Mouse (Mus musculus) kidney, adult 9 months (tissue): ENCODE measurements around the gene Clcn5.
A peak's percentile ranks its signal among the peaks of the same experiment; 100 is the strongest.

Experiments used
- DNase-seq: peaks from one replicate; pipeline ENCODE4 v3.0.0; 2022

Clcn5 gene

GRCm38 (mm10) chrX:7319089-7319721 lies at the start of gene Clcn5:
Gene Clcn5 (minus strand): TSS chrX:7319358.
- peak; percentile 97 for DNase-seq

DNA sequence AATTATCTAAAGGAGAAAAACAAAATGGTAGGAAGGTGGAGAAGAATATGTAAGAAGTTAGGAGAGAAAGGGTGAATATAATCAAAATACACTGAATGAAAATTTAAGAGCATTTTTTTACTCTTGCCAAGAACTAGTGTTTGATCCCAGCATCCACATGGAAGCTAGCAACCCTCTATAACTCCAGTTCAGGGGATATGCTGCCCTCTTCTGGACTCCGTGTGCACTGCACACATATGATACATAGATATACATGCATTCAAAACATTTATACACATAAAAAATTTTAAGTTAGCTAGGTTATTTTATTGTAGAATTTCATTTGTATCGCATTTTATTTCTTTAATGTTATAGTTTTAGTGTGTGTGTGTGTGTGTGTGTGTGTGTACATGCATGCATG lies 6.3 kb upstream of the Clcn5 start:
- no peak for DNase-seq

DNA sequence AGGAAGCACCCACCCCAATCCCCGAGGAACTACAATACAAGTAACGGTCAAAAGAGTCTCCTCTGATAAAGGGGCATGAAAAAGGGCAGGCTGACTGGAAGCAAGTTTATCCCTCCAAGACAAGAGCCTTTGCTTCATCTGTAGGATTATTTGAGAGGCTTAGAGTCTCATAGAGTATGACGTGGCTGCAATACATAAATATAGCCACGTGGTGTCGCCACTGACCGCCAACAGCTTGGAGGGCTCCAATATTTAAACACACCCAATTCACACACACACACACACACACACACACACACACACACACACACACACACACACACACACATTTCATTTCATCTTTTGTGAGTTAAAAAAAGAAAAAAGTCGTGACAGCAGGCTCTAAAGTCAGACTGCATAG lies 3.1 kb upstream of the Clcn5 start:
- DNase-seq: peak; percentile 50

DNA sequence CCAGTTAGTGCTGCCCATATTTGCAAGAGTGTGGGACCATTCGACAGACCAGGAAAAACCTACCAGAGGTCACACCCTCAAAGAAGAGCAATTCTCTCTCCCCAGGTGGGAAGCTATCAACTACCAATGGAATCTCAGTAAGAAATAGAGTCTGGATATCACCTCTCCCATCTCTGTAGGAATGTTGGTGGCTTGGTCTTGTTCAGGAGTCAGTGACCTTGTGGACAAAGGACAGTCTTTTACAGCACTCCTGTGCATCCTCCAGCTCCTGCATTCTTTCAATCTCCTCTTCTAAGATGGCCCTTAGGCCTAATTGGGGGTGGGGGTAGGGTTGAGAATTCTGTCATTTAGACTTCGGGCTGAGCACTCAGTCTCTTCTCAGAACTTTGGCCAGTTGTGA lies 1.4 kb upstream of the Clcn5 start:
- DNase-seq: no peak

DNA sequence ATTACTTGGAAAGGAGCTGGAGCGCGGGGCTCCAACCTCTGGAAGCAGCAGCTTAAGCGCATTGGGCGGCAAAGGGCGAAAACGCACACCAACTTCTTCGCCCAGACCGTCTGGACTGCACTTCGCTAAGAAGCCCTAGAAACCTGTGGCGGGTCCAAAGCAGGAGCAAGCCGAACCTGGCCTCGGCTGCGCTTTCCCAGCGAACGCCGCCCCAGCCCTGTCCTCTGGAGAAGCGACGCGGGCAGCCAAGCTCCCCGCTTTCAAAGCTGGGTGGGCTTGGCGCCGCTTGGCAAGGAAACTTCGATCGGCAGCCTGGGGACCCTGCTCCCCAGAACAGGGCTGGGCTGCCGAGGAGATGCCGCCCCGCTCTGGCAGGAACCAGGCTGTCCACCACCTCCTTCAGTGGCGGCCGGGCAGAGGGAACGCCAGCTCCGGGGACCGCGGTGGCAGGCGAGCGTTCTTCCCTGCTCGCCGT lies 570 bp downstream of the Clcn5 start:
- DNase-seq: peak; percentile 18

DNA sequence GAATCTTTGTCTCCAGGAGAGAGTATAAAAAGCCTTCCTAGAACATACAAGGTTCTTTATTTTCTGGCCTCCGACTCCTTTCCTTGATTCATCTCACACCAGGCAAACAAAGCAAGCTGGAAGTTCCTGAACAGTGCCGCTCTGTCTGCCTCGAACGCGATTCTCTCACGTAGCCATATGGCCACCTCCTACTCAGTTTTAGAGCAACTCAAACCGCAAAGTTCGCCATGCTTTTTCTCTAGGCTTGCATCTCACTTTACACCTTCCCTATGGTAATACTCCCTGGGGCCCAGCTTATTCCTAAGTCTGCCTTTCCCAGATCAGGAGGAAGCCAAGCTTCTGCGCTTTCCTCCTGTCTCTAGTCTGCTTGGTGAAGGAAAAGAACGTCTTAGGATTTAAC lies 4.0 kb downstream of the Clcn5 start:
- DNase-seq: no peak

GRCm38 (mm10) chrX:7314645-7315044 lies 4.5 kb downstream of the Clcn5 start:
- no peak for DNase-seq

DNA sequence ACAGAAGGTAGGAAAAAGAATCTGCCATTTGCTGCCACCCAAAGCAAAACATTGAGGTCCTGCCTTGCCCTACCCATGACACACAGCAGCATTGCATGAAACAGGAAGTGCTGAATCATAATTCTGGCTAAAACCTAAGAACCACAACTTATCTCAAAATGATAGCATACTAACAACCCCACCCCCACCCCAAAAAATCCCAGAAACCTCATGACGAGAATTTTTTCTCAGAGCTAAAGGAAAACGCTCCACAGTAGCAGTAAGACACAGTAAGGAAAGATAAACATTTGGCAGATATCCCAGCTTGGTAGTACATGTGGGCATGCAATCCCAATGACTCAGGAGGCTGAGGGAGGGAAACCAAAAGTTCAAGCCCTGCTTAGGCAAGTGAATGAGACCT lies 10.9 kb downstream of the Clcn5 start:
- no peak for DNase-seq

DNA sequence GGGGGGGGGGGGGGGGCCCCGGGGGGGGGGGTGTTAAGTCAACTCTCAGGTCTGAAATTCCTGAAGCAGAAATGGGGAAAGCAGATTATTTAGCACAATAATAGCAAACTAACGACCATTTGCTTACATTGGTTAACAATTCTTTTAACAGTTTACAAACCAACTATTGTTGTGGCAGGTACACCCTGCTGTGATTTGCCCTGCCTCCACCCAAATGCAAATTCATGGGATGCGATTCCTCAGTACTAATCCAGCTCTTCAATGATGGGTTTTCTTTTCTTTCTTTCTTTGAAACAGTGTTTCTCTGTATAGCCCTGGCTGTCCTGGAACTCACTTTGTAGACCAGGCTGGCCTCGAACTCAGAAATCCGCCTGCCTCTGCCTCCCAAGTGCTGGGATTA lies 12.3 kb downstream of the Clcn5 start:
- no peak for DNase-seq

- no peak for DNase-seq
Observed at GRCm38 (mm10) chrX:7292981-7293380, 26.2 kb downstream of the Clcn5 start.

- no peak for DNase-seq
Observed at GRCm38 (mm10) chrX:7292151-7292768, 26.9 kb downstream of the Clcn5 start.

- no peak for DNase-seq
Observed at GRCm38 (mm10) chrX:7288976-7289375, 30.2 kb downstream of the Clcn5 start.

GRCm38 (mm10) chrX:7287051-7287734 lies 32.0 kb downstream of the Clcn5 start:
- DNase-seq: no peak

GRCm38 (mm10) chrX:7282636-7283035 lies 36.5 kb downstream of the Clcn5 start:
- DNase-seq: no peak

- DNase-seq: no peak
Observed at GRCm38 (mm10) chrX:7279722-7280121, 39.4 kb downstream of the Clcn5 start.

GRCm38 (mm10) chrX:7276564-7276963 lies 42.6 kb downstream of the Clcn5 start:
- no peak for DNase-seq

- no peak for DNase-seq
Observed at GRCm38 (mm10) chrX:7261149-7261548, 58.0 kb downstream of the Clcn5 start.

- DNase-seq: peak; percentile 3
Observed at GRCm38 (mm10) chrX:7260400-7261113, 58.6 kb downstream of the Clcn5 start.

GRCm38 (mm10) chrX:7259718-7260117 lies 59.4 kb downstream of the Clcn5 start:
- no peak for DNase-seq

DNA sequence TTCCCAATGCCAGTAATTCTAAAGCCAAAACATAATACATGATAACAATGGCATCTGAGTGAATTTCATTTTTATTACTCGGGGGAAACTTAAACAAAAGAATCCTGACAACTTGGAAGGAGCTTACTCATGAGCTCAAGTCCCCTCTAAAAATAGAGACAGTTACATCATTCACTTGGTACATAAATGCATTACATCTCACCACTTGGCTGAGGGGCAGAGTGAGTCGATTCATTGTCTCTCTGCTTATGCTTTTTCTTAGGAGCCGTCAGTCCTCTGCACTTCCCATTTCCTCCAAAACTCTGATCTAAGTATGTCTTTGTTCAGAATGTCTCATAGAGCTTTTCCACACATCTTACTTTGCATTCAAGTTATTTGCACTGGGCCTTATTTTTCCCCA lies 63.1 kb downstream of the Clcn5 start:
- no peak for DNase-seq

- no peak for DNase-seq
Observed at GRCm38 (mm10) chrX:7204099-7204498, 115.1 kb downstream of the Clcn5 start.

DNA sequence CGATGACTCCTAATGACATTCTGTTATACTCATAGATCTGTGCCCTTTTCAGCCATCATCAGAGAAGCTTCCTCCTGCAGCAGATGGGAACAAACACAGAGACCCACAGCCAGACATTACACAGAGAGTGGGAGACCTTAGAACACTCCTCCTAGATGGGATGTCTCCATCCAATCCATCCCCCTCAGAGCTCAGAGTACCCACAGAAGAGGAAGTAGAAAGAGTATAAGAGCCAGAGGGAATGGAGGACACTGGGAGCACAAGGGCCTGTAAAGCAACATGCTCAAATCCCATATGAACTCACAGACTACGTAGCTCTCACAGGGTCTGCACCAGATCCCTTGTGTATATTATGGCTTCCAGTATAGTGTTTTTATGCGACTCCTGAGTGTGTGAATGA lies 115.6 kb downstream of the Clcn5 start:
- DNase-seq: no peak

DNA sequence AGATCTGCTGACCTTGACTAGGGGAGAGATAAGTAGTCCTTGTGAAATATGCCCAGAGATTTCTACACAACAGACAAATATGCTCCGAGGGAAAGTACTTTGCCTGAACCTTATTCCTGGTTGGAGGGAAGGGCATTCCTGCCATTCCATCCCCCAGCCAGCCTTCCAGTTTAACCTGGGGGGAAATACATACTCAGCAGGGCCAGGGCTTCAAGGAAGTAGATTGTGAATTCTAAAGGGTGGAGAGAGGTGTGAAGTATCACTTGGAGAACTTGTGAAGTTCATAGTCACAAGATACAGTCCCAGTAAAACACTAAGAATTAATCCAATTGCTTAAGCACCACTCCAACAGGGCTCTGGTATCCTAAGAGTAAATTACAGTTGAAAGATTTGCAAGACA lies 121.3 kb downstream of the Clcn5 start:
- DNase-seq: no peak

- DNase-seq: no peak
Observed at GRCm38 (mm10) chrX:7190816-7191215, 128.3 kb downstream of the Clcn5 start.
